Mouse (Mus musculus) left cerebral cortex, adult 2 months (tissue): ENCODE measurements around the gene Rbm4b. TPM values are rescaled to one million over a fixed set of nuclear protein-coding genes. Genes with fewer than 3 reads are reported as not detected.
"Not testable (repeated sequence)": the region's sequence is repeated elsewhere in the genome, so short reads cannot be mapped to it uniquely, and the experiment has no call there.

Experiments used
- DNase-seq, 2 experiments: peaks; one replicate each; pipeline ENCODE4 v3.0.0; 2021 to 2022; ENCODE audit warnings: low spot score in 2 of 2, mixed read lengths in 1 of 2; ENCODE audit errors: extremely low spot score in 1 of 2
- H3K27ac ChIP-seq: fragments of 200-600 bp; 2 replicates; pipeline ENCODE4 v1.8.1; 2022
- H3K4me3 ChIP-seq: fragments of 200-600 bp; 2 replicates; pipeline ENCODE4 v1.8.1; 2022
- CTCF ChIP-seq: fragments of 200-600 bp; IDR thresholded peaks from 2 replicates; pipeline ENCODE4 v1.8.1; 2022; ENCODE audit warnings: antibody characterized with exemption, mild to moderate bottlenecking, moderate library complexity
- intact Hi-C: fragments of 180-260 bp; cut with DNase I; formaldehyde crosslinking; loops from one replicate; pipeline ENCODE4 v1.15.1; 2025
- total RNA-seq, 2 experiments: library from RNA; stranded (reverse); gene quantifications; 2 replicates each; pipeline ENCODE4 v1.2.3; 2021

Gene Rbm4b
- total RNA-seq, 2 experiments from 2014 or later = 16.3 to 18.2 TPM

- TF ChIP-seq CTCF = no peak
- intact Hi-C loops = no loop called here
- no peak overlapping the region for H3K27ac ChIP-seq
- no peak overlapping the region for H3K4me3 ChIP-seq
- no peak for DNase-seq
Observed at GRCm38 (mm10) chr19:4746611-4747010, 9.7 kb upstream of the Rbm4b start.

GRCm38 (mm10) chr19:4747631-4748312 is 8.5 kb upstream of the Rbm4b start:
- intact Hi-C loops = no loop called here
- no peak for DNase-seq
- no peak for TF ChIP-seq CTCF
- H3K27ac ChIP-seq = no peak overlapping the region
- no peak overlapping the region for H3K4me3 ChIP-seq

- intact Hi-C loops = no loop called here
- Histone ChIP-seq H3K4me3 (no peak overlapping the region), H3K27ac (no peak overlapping the region)
- DNase-seq = no peak
- no peak for TF ChIP-seq CTCF
Observed at GRCm38 (mm10) chr19:4748493-4748892, 7.8 kb upstream of the Rbm4b start.

GRCm38 (mm10) chr19:4749975-4750374 is 6.3 kb upstream of the Rbm4b start:
- Histone ChIP-seq H3K4me3 (no peak overlapping the region), H3K27ac (no peak overlapping the region)
- intact Hi-C loops = loop anchor here (10.0 kb wide), 1 partner anchor 215 kb away; the partner anchor contains the start of gene Mrpl11
- TF ChIP-seq CTCF = no peak
- DNase-seq = peak in 1 of 2 experiments; percentile 6

GRCm38 (mm10) chr19:4755565-4756192 is 618 bp upstream of the Rbm4b start:
- peak; percentile 85 for DNase-seq
- peak; percentile 90 for TF ChIP-seq CTCF
- peak overlapping the region; percentile 97 for H3K27ac ChIP-seq
- peak overlapping the region; percentile 71 for H3K4me3 ChIP-seq
- intact Hi-C loops = loop anchor here (2.0 to 10.0 kb wide), 4 partner anchors 57 to 209 kb away; partner anchors contain the start of genes Bbs1, Gm21992, Mrpl11 and Rbm14

GRCm38 (mm10) chr19:4756921-4757320 is 624 bp downstream of the Rbm4b start:
- intact Hi-C loops = loop anchor here (5.0 to 10.0 kb wide), 3 partner anchors 55 to 208 kb away; partner anchors contain the start of genes Gm21992, Mrpl11 and Rbm14
- TF ChIP-seq CTCF = no peak
- DNase-seq = no peak
- peak overlapping the region; percentile 97 for H3K27ac ChIP-seq
- peak overlapping the region; percentile 71 for H3K4me3 ChIP-seq

- H3K27ac ChIP-seq, intact Hi-C loops, DNase-seq, H3K4me3 ChIP-seq: not testable (repeated sequence)
Observed at GRCm38 (mm10) chr19:4760544-4760943, 4.2 kb downstream of the Rbm4b start.

GRCm38 (mm10) chr19:4762876-4763275 is 6.6 kb downstream of the Rbm4b start:
- peak; percentile 12 for TF ChIP-seq CTCF
- DNase-seq = no peak
- no peak overlapping the region for H3K27ac ChIP-seq
- no peak overlapping the region for H3K4me3 ChIP-seq
- intact Hi-C loops = no loop called here

GRCm38 (mm10) chr19:4767507-4768148 is 11.3 kb downstream of the Rbm4b start:
- no peak for DNase-seq
- H3K4me3 ChIP-seq = no peak overlapping the region
- H3K27ac ChIP-seq = no peak overlapping the region
- TF ChIP-seq CTCF = no peak
- intact Hi-C loops = no loop called here

- no peak for TF ChIP-seq CTCF
- no peak for DNase-seq
- intact Hi-C loops = no loop called here
- Histone ChIP-seq H3K4me3 (no peak overlapping the region), H3K27ac (no peak overlapping the region)
Observed at GRCm38 (mm10) chr19:4772785-4773184, 16.5 kb downstream of the Rbm4b start.

GRCm38 (mm10) chr19:4782891-4783290 is 26.6 kb downstream of the Rbm4b start:
- no peak for DNase-seq

GRCm38 (mm10) chr19:4785206-4785605 is 28.9 kb downstream of the Rbm4b start:
- DNase-seq = no peak
- intact Hi-C loops = no loop called here
- Histone ChIP-seq H3K27ac (no peak overlapping the region), H3K4me3 (no peak overlapping the region)
- no peak for TF ChIP-seq CTCF

More at GRCm38 (mm10) chr19:4782891-4783290, 26.6 kb downstream of the Rbm4b start:
- H3K27ac ChIP-seq = no peak overlapping the region
- no peak for TF ChIP-seq CTCF
- H3K4me3 ChIP-seq = no peak overlapping the region
- intact Hi-C loops = no loop called here
